Mouse (Mus musculus): ENCODE data around the gene Rbpj. TPM values are rescaled to one million over a fixed set of nuclear protein-coding genes. Genes with fewer than 3 reads are reported as not detected.
A peak's percentile ranks its signal among the peaks of the same experiment; 100 is the strongest.

Rbpj gene
- total RNA-seq (2021), result 31.4 and 36.2 TPM in 2 replicates
- long read RNA-seq, experiment 1, full-length matches to known transcripts, result 9 of 14 reads
- long read RNA-seq, experiment 1, partial matches to known transcripts, result 2 of 14 reads
- long read RNA-seq, experiment 1, other reads (novel, unspliced or antisense), result 3 of 14 reads
- long read RNA-seq, experiment 2, full-length matches to known transcripts, result 14 of 19 reads
- long read RNA-seq, experiment 2, partial matches to known transcripts, result 3 of 19 reads
- long read RNA-seq, experiment 2, other reads (novel, unspliced or antisense), result 2 of 19 reads

DNA sequence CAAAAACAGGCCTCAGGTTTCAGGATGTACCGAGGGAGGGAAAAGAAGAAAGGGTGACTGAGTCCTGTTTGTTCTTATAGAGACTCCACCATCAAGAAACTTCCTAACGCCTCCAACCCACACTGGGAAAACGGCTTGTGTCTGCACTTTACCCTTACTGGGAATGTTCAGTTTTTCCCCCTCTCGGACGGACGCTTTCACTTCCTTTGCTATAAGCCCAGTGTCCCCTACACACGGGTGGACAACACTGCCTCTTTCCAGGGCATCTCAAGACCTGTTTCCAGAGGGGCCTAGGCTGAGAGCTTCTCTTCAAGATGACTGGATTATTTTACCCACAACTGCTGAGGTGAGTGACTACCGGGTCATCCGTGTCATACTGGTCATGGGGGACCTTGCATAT, at the start of gene Rbpj:
Rbpj (plus strand) TSS at position 270 of the 400 bp plus-strand sequence.
- no peak for DNase-seq

DNA sequence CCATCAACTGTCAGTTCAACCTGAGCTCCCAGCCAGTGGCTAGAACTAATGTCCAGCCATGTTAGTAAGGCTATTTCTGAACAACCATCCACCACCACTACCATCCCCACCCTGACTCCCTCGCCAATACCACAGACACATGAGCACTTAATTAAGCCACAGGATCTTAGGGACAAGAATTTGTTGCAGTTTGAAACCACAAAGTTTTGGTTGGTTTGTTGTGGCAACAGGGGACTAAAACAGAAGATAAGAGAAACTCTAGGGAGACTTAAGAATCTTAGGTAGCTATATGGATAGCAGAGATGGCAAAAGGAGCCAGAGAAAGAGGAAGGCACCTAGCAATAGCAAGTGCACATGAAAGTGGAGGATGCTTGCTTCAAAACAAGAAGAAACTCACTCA, 45.2 kb upstream of the Rbpj start:
- no peak for DNase-seq

- no peak for DNase-seq
Observed at GRCm38 (mm10) chr5:53421291-53421690, 44.7 kb upstream of the Rbpj start.

DNA sequence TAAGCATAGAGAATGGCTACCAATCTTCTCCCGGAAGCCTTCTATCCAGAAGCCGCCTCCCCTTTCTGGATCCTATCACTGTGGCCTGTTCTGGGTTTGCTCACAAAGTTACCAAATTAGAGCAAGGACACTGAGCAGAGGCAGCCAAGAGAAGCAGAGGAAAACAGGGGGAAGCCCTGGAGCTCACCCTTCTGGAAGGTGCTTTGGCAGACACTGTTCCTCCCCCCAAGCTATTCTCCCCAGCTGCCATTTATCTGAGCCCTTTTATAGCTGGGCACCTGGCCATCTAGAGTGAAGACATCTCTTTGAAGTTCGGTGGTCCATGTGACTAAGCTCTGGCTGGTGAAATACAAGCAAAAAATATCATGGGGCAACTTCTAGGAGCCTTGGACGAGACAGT, 38.5 kb upstream of the Rbpj start:
- peak; percentile 81 for DNase-seq

GRCm38 (mm10) chr5:53429683-53430477, 36.1 kb upstream of the Rbpj start:
- DNase-seq, result no peak

- no peak for DNase-seq
Observed at GRCm38 (mm10) chr5:53432451-53432850, 33.5 kb upstream of the Rbpj start.

DNA sequence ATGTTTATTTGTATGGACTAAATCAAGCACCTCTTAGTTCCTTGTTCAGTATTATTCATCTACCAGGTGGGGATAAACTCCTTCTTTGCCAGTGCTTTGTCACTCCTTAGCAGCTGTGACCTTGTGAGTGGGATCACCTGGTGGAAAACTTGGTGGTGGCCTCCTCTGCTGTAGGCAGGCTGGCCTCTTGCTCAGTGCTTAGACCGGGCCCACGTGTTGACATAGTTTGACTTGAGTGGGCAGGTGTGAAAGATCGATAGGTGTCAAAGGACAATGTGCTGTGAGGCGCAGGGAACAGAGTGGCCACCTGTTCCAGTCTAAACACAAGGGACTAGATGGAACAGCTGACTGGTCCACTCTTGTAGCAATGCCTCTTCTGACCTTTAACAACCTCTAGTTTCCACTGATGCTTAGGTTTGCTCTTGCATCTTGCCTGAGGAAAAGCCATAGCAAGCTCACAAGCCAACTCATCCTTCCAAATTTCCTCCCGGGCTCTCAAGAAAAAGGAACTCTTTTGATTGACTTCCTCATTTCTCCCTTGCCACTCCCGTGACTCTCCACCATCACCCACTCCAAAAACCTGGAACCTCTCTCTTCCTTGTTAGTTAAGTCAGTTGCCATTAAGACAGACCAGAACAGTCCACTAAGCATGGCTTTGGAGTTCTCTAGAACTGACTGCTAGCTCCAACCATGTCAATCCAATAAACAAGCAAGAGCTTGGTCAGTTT, 28.9 kb upstream of the Rbpj start:
- no peak for DNase-seq

DNA sequence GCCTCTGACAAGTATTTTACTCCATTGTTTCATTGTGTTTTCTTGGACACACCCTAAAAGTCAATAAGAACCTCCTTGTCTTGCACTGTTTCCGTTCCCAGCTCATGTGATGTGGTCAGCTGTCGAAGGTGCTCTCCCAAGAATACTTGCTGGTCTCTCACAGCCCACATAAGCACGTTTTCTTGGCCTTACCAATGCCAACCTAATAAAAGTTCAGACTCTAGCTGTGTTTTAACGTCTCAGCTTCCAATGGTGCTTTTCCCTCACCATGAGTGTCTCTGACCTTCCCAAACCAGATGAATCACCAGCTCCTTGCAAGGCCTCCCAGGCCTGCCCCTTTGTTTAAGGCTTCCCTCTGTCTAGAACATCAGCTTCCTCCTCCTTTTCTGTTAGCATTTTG, 28.2 kb upstream of the Rbpj start:
- no peak for DNase-seq

DNA sequence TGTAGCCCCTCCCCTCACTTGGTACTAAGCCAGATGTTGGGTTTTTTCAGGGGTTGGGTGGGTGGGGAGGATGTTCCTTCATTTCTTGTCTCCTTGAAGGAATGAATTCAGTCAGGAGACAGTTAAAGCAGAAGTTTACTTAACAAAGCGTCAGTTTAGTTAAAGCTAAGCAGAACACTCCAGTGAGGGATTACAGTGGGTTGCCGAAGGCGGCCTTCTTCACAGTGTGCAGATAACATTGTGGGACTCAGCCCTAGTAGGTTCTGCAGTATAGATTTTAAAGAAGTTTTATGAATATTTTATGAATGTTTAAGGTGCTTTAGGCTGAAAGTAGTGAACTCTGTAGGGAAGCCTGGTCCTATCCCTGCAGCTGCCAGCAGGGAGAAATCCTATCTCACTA, 27.7 kb upstream of the Rbpj start:
- DNase-seq, result no peak

DNA sequence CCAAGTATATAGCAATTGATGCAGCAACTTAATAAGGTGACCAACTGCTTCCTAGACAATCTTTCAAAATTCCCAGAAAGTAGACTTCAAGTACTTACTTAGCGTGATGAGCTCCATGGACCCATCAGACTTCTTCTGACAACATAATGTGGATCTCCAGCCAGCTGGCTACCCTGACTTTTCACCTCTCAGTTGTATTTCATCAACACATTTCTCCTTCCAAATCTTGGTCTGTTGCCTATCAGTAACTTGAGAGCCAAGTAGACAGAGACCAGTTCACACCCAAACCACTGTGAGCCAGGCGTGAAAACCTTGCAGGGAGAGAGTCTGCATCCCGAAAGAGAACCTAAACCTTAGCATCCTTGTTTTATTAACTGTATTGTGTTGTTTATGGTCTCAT, 26.3 kb upstream of the Rbpj start:
- DNase-seq, result no peak

GRCm38 (mm10) chr5:53444030-53444429, 21.9 kb upstream of the Rbpj start:
- DNase-seq, result peak; percentile 84

- DNase-seq, result no peak
Observed at GRCm38 (mm10) chr5:53450945-53451344, 15.0 kb upstream of the Rbpj start.

DNA sequence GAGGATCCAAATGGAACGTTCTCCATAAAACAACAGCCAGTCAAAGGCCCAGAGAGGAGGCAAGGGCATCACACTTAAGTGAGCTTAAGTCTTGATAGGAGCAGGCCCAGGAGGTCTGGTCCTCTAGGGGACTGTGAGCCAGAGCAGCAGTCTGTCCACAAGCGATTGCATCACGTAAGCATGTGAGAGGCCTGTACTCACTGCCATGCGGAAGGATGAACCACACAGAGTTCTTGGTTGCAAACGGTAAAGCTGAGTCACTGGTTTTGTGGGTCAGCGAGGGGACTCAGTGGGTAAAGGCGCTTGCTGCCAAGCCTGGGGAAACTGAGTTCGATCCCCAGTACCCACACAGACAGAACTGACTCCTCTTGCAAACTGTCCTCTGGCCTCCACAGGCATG, 14.1 kb upstream of the Rbpj start:
- DNase-seq, result no peak

DNA sequence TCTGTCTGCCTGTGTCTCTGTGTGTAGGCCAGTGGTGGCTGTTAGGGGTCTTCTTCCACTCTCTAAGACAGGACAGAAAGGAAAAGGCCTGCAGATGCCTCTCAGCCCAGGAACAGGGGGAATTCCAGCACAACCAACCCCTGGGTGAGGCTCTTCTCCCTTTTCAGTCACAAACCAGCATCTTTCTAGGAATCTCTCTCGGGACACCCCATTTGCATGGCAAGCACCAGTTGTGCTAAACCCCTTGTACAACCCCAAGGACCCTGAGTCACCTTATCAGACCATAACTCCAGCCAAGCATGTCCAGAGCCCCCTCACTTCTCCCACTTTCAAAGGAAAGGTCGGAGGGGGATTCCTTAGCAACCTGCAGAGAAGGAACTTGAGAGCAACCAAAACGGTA, 13.0 kb upstream of the Rbpj start:
- no peak for DNase-seq

GRCm38 (mm10) chr5:53454706-53455105, 11.2 kb upstream of the Rbpj start:
- no peak for DNase-seq

DNA sequence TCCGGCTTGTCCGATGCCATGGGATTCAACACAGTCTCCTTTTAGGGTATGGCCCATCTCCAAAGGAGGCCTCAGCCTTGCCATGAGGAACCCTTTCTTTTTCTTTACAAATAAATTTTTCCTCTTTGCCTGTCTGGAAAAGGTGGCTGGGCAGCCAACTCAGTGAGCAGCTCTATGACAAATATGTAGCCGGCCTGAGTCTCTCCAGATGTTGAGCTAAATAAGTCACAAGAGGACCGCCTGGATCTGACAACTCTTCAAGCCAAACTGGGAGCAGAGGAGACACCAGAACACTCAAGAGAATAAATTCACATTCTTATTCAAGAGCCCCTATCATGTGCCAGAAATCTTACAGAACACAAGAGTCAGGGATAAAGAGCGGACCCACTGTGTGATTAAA, 10.5 kb upstream of the Rbpj start:
- no peak for DNase-seq

- no peak for DNase-seq
Observed at GRCm38 (mm10) chr5:53460196-53460595, 5.8 kb upstream of the Rbpj start.

- no peak for DNase-seq
Observed at GRCm38 (mm10) chr5:53463098-53464018, 2.6 kb upstream of the Rbpj start.

DNA sequence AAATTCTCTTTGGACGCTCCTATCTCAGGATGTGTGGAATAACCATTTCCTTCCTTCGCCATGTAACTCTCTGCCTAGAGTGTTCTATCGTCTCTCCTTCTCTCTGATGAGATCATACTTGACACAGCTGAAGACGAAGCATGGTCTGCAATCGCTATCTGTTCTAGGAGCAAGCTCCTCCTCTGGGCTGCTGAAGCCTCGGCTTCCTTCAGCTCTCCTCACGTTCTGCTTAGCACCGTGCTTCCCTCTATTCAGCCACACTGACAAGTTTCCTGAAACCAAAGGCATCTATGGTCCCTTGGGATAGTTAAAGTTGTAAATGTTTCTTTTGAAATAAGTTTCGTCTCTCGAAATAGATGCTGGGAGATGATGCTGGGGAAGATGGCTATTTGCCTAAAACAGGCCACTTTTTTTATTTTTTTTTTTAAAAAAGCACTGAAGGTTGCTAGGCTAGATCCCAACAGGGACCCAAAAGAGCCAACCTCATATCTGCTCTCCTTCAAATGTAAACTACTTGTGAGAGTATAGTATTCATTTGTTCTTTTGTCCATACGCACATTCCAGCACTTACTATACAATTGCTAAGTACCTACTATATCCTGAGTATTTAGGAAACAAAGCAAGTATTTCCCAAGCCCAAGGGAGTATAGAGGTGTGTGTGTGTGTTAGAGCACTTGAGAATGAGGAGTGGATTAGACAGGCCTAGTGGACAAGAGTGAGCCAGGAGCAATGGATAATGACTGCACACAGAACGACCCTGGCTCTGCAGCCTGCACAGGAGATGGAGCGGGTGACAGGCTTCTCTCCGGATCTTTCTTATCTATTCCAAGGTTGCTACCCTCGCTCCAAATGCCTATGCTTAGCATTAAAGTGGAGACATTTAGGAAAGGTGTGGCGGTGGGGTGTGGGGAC, 726 bp downstream of the Rbpj start:
- no peak for DNase-seq

DNA sequence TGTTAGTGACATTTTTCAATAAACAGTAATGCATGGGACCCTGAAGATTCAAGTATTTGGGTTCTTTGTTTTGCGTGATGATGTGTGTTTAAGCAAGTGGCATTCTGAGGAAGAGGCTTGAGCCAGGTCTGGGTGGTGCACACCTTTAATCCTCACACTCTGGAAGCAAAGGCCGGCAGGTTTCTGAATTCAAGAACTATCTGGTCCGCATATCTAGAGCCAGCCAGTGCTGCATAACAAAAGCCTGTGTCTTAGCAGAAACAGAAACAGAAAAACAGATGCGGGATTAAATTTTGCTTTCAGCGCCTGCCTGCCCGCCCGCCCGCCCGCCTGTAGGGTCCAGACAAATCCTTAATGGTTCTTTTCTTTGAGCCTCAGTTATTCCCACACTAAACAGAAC, 1.6 kb downstream of the Rbpj start:
- DNase-seq, result no peak

GRCm38 (mm10) chr5:53468366-53468765, 2.4 kb downstream of the Rbpj start:
- no peak for DNase-seq
